Mouse (Mus musculus): ENCODE data around the gene Sec23a.

GRCm38 (mm10) chr12:58976966-58977365 is 34.9 kb downstream of the Sec23a start:
- TF ChIP-seq MXI1 (IDR thresholded peaks at IDR 0.05; ENCODE audit: low read depth, low read length) (no peak), POLR2A (IDR thresholded peaks at IDR 0.05; ENCODE audit: low read depth, low read length) (no peak), CTCF (conservative IDR thresholded peaks at IDR 0.05 in 1 of 2, IDR thresholded peaks at IDR 0.05 in 1 of 2; ENCODE audit: low read depth in 2 of 2, low read length in 2 of 2) (peak in 1 of 2 experiments; percentile 48; a peak in 2 of 4 replicates), JUN (IDR thresholded peaks at IDR 0.05; ENCODE audit: insufficient read depth, low read depth, low read length) (no peak)

Data from CH12.LX (cell line).